Mouse (Mus musculus): ENCODE data around the gene Btbd16. TPM values are rescaled to one million over a fixed set of nuclear protein-coding genes. Genes with fewer than 3 reads are reported as not detected.
A peak's percentile ranks its signal among the peaks of the same experiment; 100 is the strongest.

Btbd16 gene
- polyA plus RNA-seq, 1 experiment from 2014 or later: not detected

DNA sequence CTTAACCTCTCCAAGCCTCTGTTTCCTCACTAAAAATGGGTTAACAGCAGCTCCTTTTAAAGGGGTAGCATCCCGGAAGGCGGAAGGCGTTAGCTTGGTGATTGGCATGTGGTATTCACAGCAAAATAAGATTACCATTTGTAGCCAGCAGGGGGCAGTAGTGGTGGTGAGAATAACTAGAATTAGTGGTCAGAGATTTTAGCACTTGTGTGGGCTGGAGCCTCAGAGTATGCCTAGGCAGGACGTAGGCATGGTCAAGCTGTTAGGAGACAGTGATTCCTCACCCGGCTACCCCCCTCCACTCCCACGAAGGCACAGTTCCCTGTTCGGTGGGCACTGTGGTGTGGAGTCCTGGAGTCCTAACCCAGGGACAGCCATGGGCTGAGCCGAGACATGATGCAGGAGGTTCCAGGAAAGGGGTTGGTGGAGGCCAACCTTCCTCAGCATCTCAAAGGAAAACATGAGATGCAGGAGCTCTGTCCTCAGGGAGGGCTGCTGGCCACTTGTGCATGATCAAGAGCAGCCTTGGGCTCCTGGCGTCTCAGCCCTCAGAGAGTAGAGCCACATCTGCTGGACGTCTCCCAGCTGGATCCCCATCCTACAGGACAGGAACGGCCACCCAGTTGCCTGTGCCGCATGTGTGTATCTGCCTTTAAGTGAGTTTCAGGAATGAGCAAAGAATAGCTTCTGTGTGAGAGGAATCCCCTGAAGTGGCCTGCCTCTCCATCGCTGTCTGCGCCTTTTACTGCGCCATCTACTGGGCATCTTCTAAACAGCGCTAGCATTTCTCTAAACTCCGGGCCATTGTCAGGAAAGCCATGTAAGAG, 11.6 kb upstream of the Btbd16 start:
- H3K36me3 ChIP-seq (ENCODE audit: control insufficient read depth, insufficient read depth, low read length): peaks cover 15% of the 10 kb centered on the region
- 43% methylated on average over 17 of the region's 17 CpGs for WGBS
- peak; percentile 78 for DNase-seq (ENCODE audit: low spot score)

GRCm38 (mm10) chr7:130764160-130764559, 9.7 kb upstream of the Btbd16 start:
- no peak for ATAC-seq (ENCODE audit: insufficient read depth, low FRiP score, low TSS enrichment)
- H3K4me2 ChIP-seq (ENCODE audit: low read depth): no peak overlapping the region
- H3K4me3 ChIP-seq (ENCODE audit: low read depth, low read length): no peak overlapping the region
- no peak overlapping the region for H3K27ac ChIP-seq (ENCODE audit: low read depth, low read length)
- no peaks in the 10 kb centered on the region for H3K27me3 ChIP-seq (ENCODE audit: control insufficient read depth, insufficient read depth, low read length)
- no peak overlapping the region for H3K9ac ChIP-seq (ENCODE audit: low read length)
- no peak for DNase-seq (ENCODE audit: low spot score)
- no peaks in the 10 kb centered on the region for H3K4me1 ChIP-seq (ENCODE audit: control insufficient read depth, insufficient read depth, low read length)
- H3K36me3 ChIP-seq (ENCODE audit: control insufficient read depth, insufficient read depth, low read length): peaks cover 12% of the 10 kb centered on the region
- no peaks in the 10 kb centered on the region; the same call in 1 of the 2 replicates for H3K9me3 ChIP-seq (ENCODE audit: control insufficient read depth, low read length)
- 95% methylated on average over 17 of the region's 17 CpGs for WGBS

More for the DNA sequence above, 11.6 kb upstream of the Btbd16 start:
- Histone ChIP-seq H3K9ac (ENCODE audit: low read length) (no peak overlapping the region), H3K4me1 (ENCODE audit: control insufficient read depth, insufficient read depth, low read length) (no peaks in the 10 kb centered on the region), H3K9me3 (ENCODE audit: control insufficient read depth, low read length) (no peaks in the 10 kb centered on the region; the same call in 1 of the 2 replicates), H3K27ac (ENCODE audit: low read depth, low read length) (0 out of 2 replicates have a peak overlapping the region, but pooled peaks have one; percentile 8), H3K27me3 (ENCODE audit: control insufficient read depth, insufficient read depth, low read length) (no peaks in the 10 kb centered on the region), H3K4me3 (ENCODE audit: low read depth, low read length) (no peak overlapping the region), H3K4me2 (ENCODE audit: low read depth) (no peak overlapping the region)
- peak; percentile 53 for ATAC-seq (ENCODE audit: insufficient read depth, low FRiP score, low TSS enrichment)

GRCm38 (mm10) chr7:130766411-130767170, 7.3 kb upstream of the Btbd16 start:
- WGBS: 80% methylated on average over 30 of the region's 30 CpGs
- Histone ChIP-seq H3K36me3 (ENCODE audit: control insufficient read depth, insufficient read depth, low read length) (peaks cover 8% of the 10 kb centered on the region), H3K4me3 (ENCODE audit: low read depth, low read length) (no peak overlapping the region), H3K27ac (ENCODE audit: low read depth, low read length) (no peak overlapping the region), H3K4me1 (ENCODE audit: control insufficient read depth, insufficient read depth, low read length) (no peaks in the 10 kb centered on the region), H3K9ac (ENCODE audit: low read length) (no peak overlapping the region), H3K27me3 (ENCODE audit: control insufficient read depth, insufficient read depth, low read length) (no peaks in the 10 kb centered on the region), H3K4me2 (ENCODE audit: low read depth) (no peak overlapping the region), H3K9me3 (ENCODE audit: control insufficient read depth, low read length) (no peaks in the 10 kb centered on the region; the same call in 1 of the 2 replicates)
- no peak for DNase-seq (ENCODE audit: low spot score)
- no peak for ATAC-seq (ENCODE audit: insufficient read depth, low FRiP score, low TSS enrichment)

- no peak overlapping the region for H3K27ac ChIP-seq (ENCODE audit: low read depth, low read length)
- WGBS: 86% methylated on average over 4 of the region's 4 CpGs
Observed at GRCm38 (mm10) chr7:130768151-130768550, 5.7 kb upstream of the Btbd16 start.

GRCm38 (mm10) chr7:130770707-130771106, 3.2 kb upstream of the Btbd16 start:
- ATAC-seq (ENCODE audit: insufficient read depth, low FRiP score, low TSS enrichment): no peak
- no peak overlapping the region for H3K27ac ChIP-seq (ENCODE audit: low read depth, low read length)
- H3K36me3 ChIP-seq (ENCODE audit: control insufficient read depth, insufficient read depth, low read length): no peaks in the 10 kb centered on the region
- 33% methylated on average over 3 of the region's 3 CpGs for WGBS
- H3K9me3 ChIP-seq (ENCODE audit: control insufficient read depth, low read length): no peaks in the 10 kb centered on the region; the same call in 1 of the 2 replicates
- no peak overlapping the region for H3K4me2 ChIP-seq (ENCODE audit: low read depth)
- peak; percentile 82 for DNase-seq (ENCODE audit: low spot score)
- H3K9ac ChIP-seq (ENCODE audit: low read length): no peak overlapping the region
- H3K4me1 ChIP-seq (ENCODE audit: control insufficient read depth, insufficient read depth, low read length): no peaks in the 10 kb centered on the region
- H3K27me3 ChIP-seq (ENCODE audit: control insufficient read depth, insufficient read depth, low read length): no peaks in the 10 kb centered on the region
- no peak overlapping the region for H3K4me3 ChIP-seq (ENCODE audit: low read depth, low read length)

More at GRCm38 (mm10) chr7:130768151-130768550, 5.7 kb upstream of the Btbd16 start:
- H3K4me3 ChIP-seq (ENCODE audit: low read depth, low read length): no peak overlapping the region
- no peak overlapping the region for H3K9ac ChIP-seq (ENCODE audit: low read length)
- no peaks in the 10 kb centered on the region for H3K4me1 ChIP-seq (ENCODE audit: control insufficient read depth, insufficient read depth, low read length)
- no peaks in the 10 kb centered on the region; the same call in 1 of the 2 replicates for H3K9me3 ChIP-seq (ENCODE audit: control insufficient read depth, low read length)
- H3K27me3 ChIP-seq (ENCODE audit: control insufficient read depth, insufficient read depth, low read length): no peaks in the 10 kb centered on the region
- DNase-seq (ENCODE audit: low spot score) (no peak), ATAC-seq (ENCODE audit: insufficient read depth, low FRiP score, low TSS enrichment) (no peak)
- H3K36me3 ChIP-seq (ENCODE audit: control insufficient read depth, insufficient read depth, low read length): peaks cover 8% of the 10 kb centered on the region
- no peak overlapping the region for H3K4me2 ChIP-seq (ENCODE audit: low read depth)

GRCm38 (mm10) chr7:130773171-130773830, 568 bp upstream of the Btbd16 start:
- Histone ChIP-seq H3K27me3 (ENCODE audit: control insufficient read depth, insufficient read depth, low read length) (no peaks in the 10 kb centered on the region), H3K36me3 (ENCODE audit: control insufficient read depth, insufficient read depth, low read length) (no peaks in the 10 kb centered on the region), H3K4me3 (ENCODE audit: low read depth, low read length) (no peak overlapping the region), H3K9ac (ENCODE audit: low read length) (no peak overlapping the region), H3K4me1 (ENCODE audit: control insufficient read depth, insufficient read depth, low read length) (no peaks in the 10 kb centered on the region), H3K27ac (ENCODE audit: low read depth, low read length) (no peak overlapping the region), H3K9me3 (ENCODE audit: control insufficient read depth, low read length) (no peaks in the 10 kb centered on the region), H3K4me2 (ENCODE audit: low read depth) (no peak overlapping the region)
- 70% methylated on average over 11 of the region's 11 CpGs for whole genome bisulfite sequencing
- DNase-seq (ENCODE audit: low spot score) (peak; percentile 28), ATAC-seq (ENCODE audit: insufficient read depth, low FRiP score, low TSS enrichment) (no peak)

GRCm38 (mm10) chr7:130780866-130781419, 7.1 kb downstream of the Btbd16 start:
- no peak overlapping the region for H3K9ac ChIP-seq (ENCODE audit: low read length)
- no peaks in the 10 kb centered on the region for H3K36me3 ChIP-seq (ENCODE audit: control insufficient read depth, insufficient read depth, low read length)
- H3K9me3 ChIP-seq (ENCODE audit: control insufficient read depth, low read length): no peaks in the 10 kb centered on the region
- WGBS: 78% methylated on average over 5 of the region's 5 CpGs
- H3K4me1 ChIP-seq (ENCODE audit: control insufficient read depth, insufficient read depth, low read length): no peaks in the 10 kb centered on the region
- DNase-seq (ENCODE audit: low spot score) (no peak), ATAC-seq (ENCODE audit: insufficient read depth, low FRiP score, low TSS enrichment) (no peak)
- H3K4me3 ChIP-seq (ENCODE audit: low read depth, low read length): no peak overlapping the region
- H3K4me2 ChIP-seq (ENCODE audit: low read depth): no peak overlapping the region
- H3K27me3 ChIP-seq (ENCODE audit: control insufficient read depth, insufficient read depth, low read length): no peaks in the 10 kb centered on the region
- H3K27ac ChIP-seq (ENCODE audit: low read depth, low read length): no peak overlapping the region

- Histone ChIP-seq H3K4me1 (ENCODE audit: control insufficient read depth, insufficient read depth, low read length) (no peaks in the 10 kb centered on the region), H3K27ac (ENCODE audit: low read depth, low read length) (no peak overlapping the region), H3K4me3 (ENCODE audit: low read depth, low read length) (no peak overlapping the region), H3K9ac (ENCODE audit: low read length) (no peak overlapping the region), H3K27me3 (ENCODE audit: control insufficient read depth, insufficient read depth, low read length) (no peaks in the 10 kb centered on the region), H3K9me3 (ENCODE audit: control insufficient read depth, low read length) (no peaks in the 10 kb centered on the region), H3K4me2 (ENCODE audit: low read depth) (no peak overlapping the region), H3K36me3 (ENCODE audit: control insufficient read depth, insufficient read depth, low read length) (no peaks in the 10 kb centered on the region)
- ATAC-seq (ENCODE audit: insufficient read depth, low FRiP score, low TSS enrichment) (no peak), DNase-seq (ENCODE audit: low spot score) (no peak)
- WGBS: 77% methylated on average over 5 of the region's 5 CpGs
Observed at GRCm38 (mm10) chr7:130782501-130783050, 8.7 kb downstream of the Btbd16 start.
